Mouse (Mus musculus) liver, adult 2 months (tissue): ENCODE results near the gene Kalrn. TPM values are rescaled to one million over a fixed set of nuclear protein-coding genes. Genes with fewer than 3 reads are reported as not detected.
A peak's percentile ranks its signal among the peaks of the same experiment; 100 is the strongest.

Source experiments
- DNase-seq: peaks from one replicate; pipeline ENCODE4 v3.0.0-alpha.2; 2011; ENCODE audit warnings: low read depth, low spot score; ENCODE audit errors: extremely low read depth
- H3K27ac ChIP-seq: fragments of 200-500 bp; replicated peaks from 2 replicates; pipeline ENCODE4 v1.5.1; 2012; ENCODE audit warnings: low read depth, mild to moderate bottlenecking, control low read depth, inconsistent platforms, low read length; ENCODE audit not compliant: insufficient read depth
- H3K27me3 ChIP-seq: fragments of 200-500 bp; 2 replicates; pipeline ENCODE4 v1.6.1; 2012; ENCODE audit warnings: mild to moderate bottlenecking, moderate library complexity, low read length, inconsistent platforms; ENCODE audit not compliant: control insufficient read depth, insufficient read depth
- H3K36me3 ChIP-seq: fragments of 200-500 bp; 2 replicates; pipeline ENCODE4 v1.6.1; 2012; ENCODE audit warnings: low read length, inconsistent platforms; ENCODE audit not compliant: control insufficient read depth, insufficient read depth
- H3K4me1 ChIP-seq: fragments of 200-500 bp; 2 replicates; pipeline ENCODE4 v1.6.1; 2011; ENCODE audit warnings: low read length; ENCODE audit not compliant: control insufficient read depth, insufficient read depth
- H3K4me3 ChIP-seq: fragments of 200-500 bp; 2 replicates; pipeline ENCODE4 v1.5.1; 2011; ENCODE audit warnings: low read depth, mild to moderate bottlenecking, control low read depth, low read length, moderate library complexity; ENCODE audit not compliant: insufficient read depth
- H3K79me2 ChIP-seq: fragments of 200-500 bp; 2 replicates; pipeline ENCODE4 v1.6.1; 2012; ENCODE audit warnings: inconsistent platforms, mild to moderate bottlenecking, low read length, moderate library complexity; ENCODE audit not compliant: control insufficient read depth, insufficient read depth
- H3K9ac ChIP-seq: fragments of 200-500 bp; 2 replicates; pipeline ENCODE4 v1.6.1; 2012; ENCODE audit warnings: low read depth, mild to moderate bottlenecking, control low read depth, inconsistent platforms, low read length
- CTCF ChIP-seq: fragments of 200-500 bp; IDR thresholded peaks from 2 replicates; pipeline ENCODE4 v1.5.1; 2011; ENCODE audit warnings: low read depth, low read length, control low read depth
- POLR2A ChIP-seq: fragments of 200-500 bp; IDR thresholded peaks from 2 replicates; pipeline ENCODE4 v1.6.1; 2011; ENCODE audit warnings: low read length, control low read depth; ENCODE audit not compliant: insufficient read depth; ENCODE audit errors: extremely low read depth
- WGBS: fragments of 180-500 bp; shearing (Covaris S2); methylation state at CpG from one replicate; pipeline ENCODE4 v1.1.7; 2018; 5-methylcytosine and 5-hydroxymethylcytosine counted together
- polyA plus RNA-seq: library from polyadenylated mRNA; depleted of rRNA; stranded (reverse); fragments of >200 nt; gene quantifications from 2 replicates; pipeline ENCODE4 v1.2.3, GENCODE M21; 2012
- total RNA-seq: library from RNA; depleted of rRNA; stranded (reverse); fragments of >200 nt; gene quantifications from 2 replicates; pipeline ENCODE4 v1.2.3, GENCODE M21; 2014

Kalrn gene
- total and polyA plus RNA-seq, 2 experiments, result 14.0 to 34.8 TPM

DNA sequence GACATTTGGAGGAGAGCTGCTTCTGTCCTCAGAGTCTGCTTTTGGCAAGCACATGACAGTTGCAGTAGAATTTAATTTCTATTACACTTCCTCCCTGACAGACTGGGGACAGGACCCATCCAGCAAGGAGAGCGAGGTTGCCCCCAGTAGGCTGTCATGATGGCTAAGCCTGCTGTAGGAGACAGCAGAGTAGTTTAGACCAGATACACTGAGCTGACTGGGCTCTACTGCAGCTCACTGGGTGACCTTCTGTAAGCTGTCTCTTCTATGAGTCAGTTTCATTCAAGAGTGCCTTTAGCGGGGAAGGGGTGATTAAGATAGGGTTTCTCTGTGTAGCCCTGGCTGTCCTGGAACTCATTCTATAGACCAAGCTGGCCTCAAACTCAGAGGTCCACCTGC, 634.2 kb downstream of the Kalrn start:
- Histone ChIP-seq H3K27me3 (no peaks in the 10 kb centered on the region), H3K4me1 (peaks cover 17% of the 10 kb centered on the region), H3K79me2 (no peaks in the 10 kb centered on the region; the same call in 1 of the 2 replicates), H3K36me3 (no peaks in the 10 kb centered on the region), H3K27ac (no peak overlapping the region), H3K9ac (no peak overlapping the region), H3K4me3 (no peak overlapping the region)
- TF ChIP-seq CTCF (no peak), POLR2A (no peak)
- WGBS, result 93% methylated on average over 2 of the region's 2 CpGs
- no peak for DNase-seq

DNA sequence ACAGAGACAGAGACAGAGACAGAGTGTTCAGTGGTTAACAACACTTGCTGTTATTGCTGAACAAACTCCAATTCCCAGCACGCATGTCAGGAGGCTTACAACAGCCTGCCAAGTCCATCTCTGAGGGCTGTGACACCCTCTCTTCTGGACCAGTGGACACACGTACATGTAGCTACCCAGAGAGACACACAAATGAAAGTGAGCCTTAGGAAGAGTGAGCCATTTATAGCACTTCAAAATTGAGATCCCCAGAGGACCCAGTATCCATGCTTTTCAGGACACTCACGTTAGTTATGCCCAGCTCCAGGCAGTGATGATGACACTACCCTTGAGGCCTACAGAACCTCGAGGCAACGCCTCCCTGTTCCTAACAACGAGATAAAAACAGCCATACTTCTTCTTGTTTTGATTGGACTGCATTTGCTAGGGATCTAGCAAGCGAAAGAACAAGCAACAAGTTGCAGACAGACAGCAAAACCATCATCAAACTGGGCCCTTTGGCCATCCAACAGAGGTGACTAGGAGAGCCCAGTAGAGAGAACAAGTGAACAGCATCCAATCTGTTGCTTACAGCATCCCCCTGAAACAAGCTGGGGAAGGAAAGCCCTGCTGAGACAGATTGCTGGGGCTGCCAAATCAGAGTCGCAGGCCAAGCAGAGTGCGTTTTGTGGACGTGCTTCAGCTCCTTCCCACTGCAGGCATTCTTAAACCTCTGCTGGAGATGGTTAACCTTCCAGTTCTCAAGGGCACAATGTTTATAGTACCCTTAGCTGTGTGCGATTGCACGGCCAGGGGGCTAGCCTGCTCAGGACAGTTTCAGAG, 634.8 kb downstream of the Kalrn start:
- Histone ChIP-seq H3K4me3 (no peak overlapping the region), H3K36me3 (no peaks in the 10 kb centered on the region), H3K79me2 (peaks cover 3% of the 10 kb centered on the region; the same call in 1 of the 2 replicates), H3K4me1 (peaks cover 17% of the 10 kb centered on the region), H3K27me3 (no peaks in the 10 kb centered on the region), H3K9ac (no peak overlapping the region), H3K27ac (no peak overlapping the region)
- WGBS, result 83% methylated on average over 12 of the region's 12 CpGs
- DNase-seq, result peak; percentile 42
- no peak for TF ChIP-seq CTCF
- TF ChIP-seq POLR2A, result no peak

DNA sequence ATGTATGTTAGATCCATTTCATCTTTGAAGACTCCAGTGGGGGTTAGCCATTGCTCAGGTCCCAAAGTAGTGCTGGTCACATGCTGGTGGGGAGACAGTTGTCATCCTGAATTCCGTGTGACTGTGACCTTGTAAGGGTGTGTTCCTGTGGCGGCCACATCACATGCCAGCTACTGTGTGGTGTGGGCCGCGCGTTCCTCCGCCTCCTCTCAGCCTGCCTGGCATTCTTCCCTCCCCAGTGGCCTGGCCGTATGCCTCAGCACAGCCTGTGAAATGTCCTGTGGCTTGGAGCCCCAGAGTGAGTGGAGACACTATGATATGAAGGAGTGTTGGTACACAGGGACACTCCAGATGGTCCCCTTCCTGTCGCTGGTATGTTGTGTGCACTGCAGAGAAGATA, 635.8 kb downstream of the Kalrn start:
- H3K79me2 ChIP-seq, result peaks cover 7% of the 10 kb centered on the region; the same call in 1 of the 2 replicates
- no peak for TF ChIP-seq POLR2A
- TF ChIP-seq CTCF, result no peak
- 31% methylated on average over 8 of the region's 8 CpGs for WGBS
- H3K27ac ChIP-seq, result no peak overlapping the region
- H3K4me1 ChIP-seq, result peaks cover 20% of the 10 kb centered on the region
- no peak overlapping the region for H3K9ac ChIP-seq
- H3K36me3 ChIP-seq, result no peaks in the 10 kb centered on the region
- H3K27me3 ChIP-seq, result no peaks in the 10 kb centered on the region
- no peak overlapping the region for H3K4me3 ChIP-seq
- peak; percentile 67 for DNase-seq

DNA sequence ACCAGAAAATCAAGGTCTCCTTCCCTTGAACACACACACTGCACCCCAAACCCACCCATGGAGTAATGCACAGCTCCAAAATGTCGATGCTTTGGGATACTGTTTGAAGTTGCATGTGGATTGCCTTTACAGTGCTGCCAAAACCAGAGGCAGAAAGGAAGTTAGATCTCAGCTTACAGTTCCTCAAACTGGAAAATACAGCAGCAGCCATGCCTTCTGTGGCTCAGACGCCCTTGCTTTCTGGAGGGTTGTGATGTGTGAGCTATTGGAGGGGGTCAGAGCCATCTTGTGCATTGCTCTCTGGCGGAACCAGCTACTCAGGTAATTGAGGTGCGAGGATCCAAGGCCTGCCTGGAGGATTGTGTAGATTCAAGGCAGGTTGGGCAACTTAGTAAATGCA, 636.4 kb downstream of the Kalrn start:
- Histone ChIP-seq H3K9ac (no peak overlapping the region), H3K36me3 (no peaks in the 10 kb centered on the region), H3K4me1 (peaks cover 25% of the 10 kb centered on the region), H3K27ac (no peak overlapping the region), H3K27me3 (no peaks in the 10 kb centered on the region), H3K4me3 (no peak overlapping the region), H3K79me2 (peaks cover 7% of the 10 kb centered on the region; the same call in 1 of the 2 replicates)
- 82% methylated on average over 4 of the region's 4 CpGs for WGBS
- no peak for DNase-seq
- TF ChIP-seq CTCF (no peak), POLR2A (no peak)

DNA sequence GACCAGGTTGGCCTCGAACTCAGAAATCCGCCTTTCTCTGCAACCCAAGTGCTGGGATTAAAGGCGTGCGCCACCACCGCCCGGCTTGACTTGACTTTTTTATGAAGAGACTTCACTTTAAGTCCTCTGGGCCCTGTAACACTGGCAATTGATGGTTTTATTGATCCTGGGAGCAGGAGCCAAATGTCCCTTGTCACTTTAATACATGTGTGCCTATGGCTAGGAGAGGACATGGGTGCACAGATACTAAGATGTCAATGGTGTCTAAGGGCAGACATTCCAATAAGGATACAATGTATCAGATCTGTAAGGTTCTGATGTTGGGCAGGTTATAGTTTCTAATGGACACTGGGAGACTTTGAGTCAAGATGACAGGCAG, 637.9 kb downstream of the Kalrn start:
- peaks cover 32% of the 10 kb centered on the region for H3K4me1 ChIP-seq
- peaks cover 7% of the 10 kb centered on the region; the same call in 1 of the 2 replicates for H3K79me2 ChIP-seq
- H3K36me3 ChIP-seq, result no peaks in the 10 kb centered on the region
- WGBS, result 31% methylated on average over 6 of the region's 6 CpGs
- DNase-seq, result peak; percentile 92
- H3K27me3 ChIP-seq, result no peaks in the 10 kb centered on the region
- H3K9ac ChIP-seq, result no peak overlapping the region
- no peak overlapping the region for H3K4me3 ChIP-seq
- H3K27ac ChIP-seq, result no peak overlapping the region
- no peak for TF ChIP-seq POLR2A
- TF ChIP-seq CTCF, result no peak

DNA sequence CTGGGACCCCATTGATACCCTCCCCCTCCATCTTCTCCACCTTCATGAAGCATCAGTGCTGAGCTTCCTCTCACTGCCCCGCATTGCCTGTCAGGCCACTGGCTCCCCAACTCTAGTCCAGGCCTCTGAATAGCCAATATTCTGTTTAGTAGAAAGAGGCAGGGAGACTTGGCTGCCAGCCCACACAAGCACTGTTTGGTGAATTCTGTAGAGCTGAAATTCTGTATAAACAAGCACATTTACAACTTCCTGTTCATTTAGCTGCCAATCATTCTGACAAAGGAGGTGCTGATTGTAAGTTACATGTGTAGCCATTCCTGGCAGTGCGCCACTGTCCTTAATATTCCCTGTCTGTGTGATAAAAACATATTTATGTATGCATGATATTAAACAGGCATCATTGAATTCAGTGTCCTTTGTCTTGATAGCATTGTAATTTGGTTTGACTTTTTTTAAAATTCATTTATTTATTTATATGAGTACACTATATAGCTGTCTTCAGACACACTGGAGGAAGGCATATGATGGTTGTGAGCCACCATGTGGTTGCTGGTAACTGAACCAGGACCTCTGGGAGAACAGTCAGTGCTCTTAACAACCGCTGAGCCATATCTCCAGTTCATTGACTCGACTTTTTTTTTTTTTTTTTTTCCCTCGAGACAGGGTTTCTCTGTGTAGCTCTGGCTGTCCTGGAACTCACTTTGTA, 638.5 kb downstream of the Kalrn start:
- H3K4me3 ChIP-seq, result no peak overlapping the region
- TF ChIP-seq POLR2A, result no peak
- no peak for TF ChIP-seq CTCF
- H3K9ac ChIP-seq, result 0 out of 2 replicates have a peak overlapping the region, but pooled peaks have one; percentile 46
- peak; percentile 52 for DNase-seq
- 22% methylated on average over 5 of the region's 5 CpGs for WGBS
- no peaks in the 10 kb centered on the region for H3K36me3 ChIP-seq
- H3K27ac ChIP-seq, result peak overlapping the region; percentile 44; the same call in 1 of the 2 replicates
- H3K4me1 ChIP-seq, result peaks cover 32% of the 10 kb centered on the region
- H3K79me2 ChIP-seq, result peaks cover 7% of the 10 kb centered on the region; the same call in 1 of the 2 replicates
- H3K27me3 ChIP-seq, result no peaks in the 10 kb centered on the region
